Mouse (Mus musculus) hematopoietic stem cell, adult 5-6 weeks (primary cell): ENCODE measurements around the gene Blm. TPM values are rescaled to one million over a fixed set of nuclear protein-coding genes. Genes with fewer than 3 reads are reported as not detected.
A peak's percentile ranks its signal among the peaks of the same experiment; 100 is the strongest.

ENCODE experiments used
- ATAC-seq, 2 experiments: fragments of 125-278 bp in 1 of 2; replicated peaks in 1 of 2; 2 replicates each; pipeline ENCODE4 v1.8.0; 2016 to 2017; ENCODE audit warnings: inconsistent platforms in 2 of 2, mild to moderate bottlenecking in 2 of 2, moderate number of reproducible peaks in 2 of 2, low read depth in 1 of 2, moderate TSS enrichment in 1 of 2; ENCODE audit not compliant: low FRiP score in 2 of 2, poor library complexity in 2 of 2, severe bottlenecking in 2 of 2, insufficient read depth in 1 of 2, low TSS enrichment in 1 of 2
- total RNA-seq: library from RNA; stranded (forward); fragments of 172-1452, 232-1000 nt; gene quantifications from 2 replicates; pipeline ENCODE4 v1.2.3, GENCODE M21; 2017

Gene Blm
- total RNA-seq, 1 experiment from 2014 or later, result 37.3 TPM

DNA sequence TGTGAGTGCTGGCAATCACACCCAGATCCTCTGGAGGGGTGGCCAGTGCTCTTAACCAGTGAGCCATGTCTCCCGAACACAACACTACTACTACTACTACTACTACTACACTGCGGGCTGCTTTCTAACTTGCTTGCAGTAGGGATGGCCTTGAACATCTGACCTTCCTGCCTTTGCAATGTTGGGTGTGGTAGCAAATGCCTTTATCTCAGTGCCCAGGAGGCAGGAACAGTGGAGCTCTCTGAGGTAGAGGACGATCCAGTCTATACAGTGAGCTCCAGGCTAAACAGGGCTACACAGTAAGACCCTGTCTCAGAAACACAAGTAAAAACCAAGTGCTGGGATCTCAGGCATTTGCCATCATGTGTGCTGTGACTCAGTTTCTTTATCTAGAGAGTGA lies 43.8 kb downstream of the Blm start:
- no peak for ATAC-seq

DNA sequence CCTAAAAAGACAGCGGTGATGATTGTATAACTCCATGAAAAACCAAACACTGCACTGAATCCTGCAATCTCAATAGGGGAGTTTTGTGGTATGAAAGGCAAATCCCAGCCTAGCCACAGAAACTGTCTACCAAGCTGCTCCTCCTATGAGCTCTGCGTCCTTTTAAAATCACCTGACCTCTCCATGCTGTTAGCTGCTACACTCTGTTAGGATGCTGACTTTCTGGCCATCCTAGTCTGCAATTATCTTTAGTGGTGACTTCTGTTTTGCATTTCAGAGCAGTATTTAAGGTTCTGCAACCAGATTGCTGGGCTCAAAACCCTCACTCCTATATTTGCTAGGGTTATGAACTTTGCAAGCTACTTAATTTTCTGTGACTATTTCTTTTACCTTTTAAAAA lies 44.6 kb downstream of the Blm start:
- no peak for ATAC-seq

DNA sequence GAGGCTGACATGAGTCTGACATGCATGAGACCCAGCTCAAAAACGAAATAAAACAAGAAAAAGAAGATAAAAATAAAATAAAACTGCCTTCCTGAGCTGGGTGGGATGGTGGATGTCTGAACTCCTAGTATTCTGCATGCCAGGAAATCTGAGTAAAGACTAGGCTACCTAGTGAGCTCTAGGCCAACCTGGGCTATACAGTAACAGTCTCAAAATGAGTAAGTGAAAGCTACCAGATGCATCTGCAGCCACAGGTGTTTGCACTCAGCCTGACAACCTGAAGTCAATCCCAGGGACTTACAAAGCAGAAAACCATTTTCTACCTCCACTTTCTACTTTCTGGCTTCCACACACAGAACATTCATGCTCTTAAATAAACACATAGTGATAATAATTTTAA lies 45.5 kb downstream of the Blm start:
- ATAC-seq, result no peak

DNA sequence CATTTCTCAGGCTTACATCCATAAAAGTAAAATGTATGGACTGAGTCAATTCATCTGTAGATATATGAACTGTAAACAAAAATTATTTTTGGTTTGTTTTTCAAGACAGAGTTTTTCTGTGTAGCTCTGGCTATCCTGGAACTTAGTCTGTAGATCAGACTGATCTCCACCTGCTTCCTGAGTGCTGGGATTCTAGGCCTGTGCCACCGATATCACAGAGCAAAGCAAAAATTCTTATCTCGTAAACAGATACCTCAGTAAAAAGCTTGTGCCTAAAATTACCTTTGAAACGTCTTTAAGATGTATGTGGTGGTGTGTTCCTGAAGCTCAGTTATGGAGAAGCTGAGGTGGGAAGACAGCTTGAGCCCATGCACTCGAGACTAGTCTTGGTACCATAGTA lies 47.7 kb downstream of the Blm start:
- ATAC-seq, result no peak

DNA sequence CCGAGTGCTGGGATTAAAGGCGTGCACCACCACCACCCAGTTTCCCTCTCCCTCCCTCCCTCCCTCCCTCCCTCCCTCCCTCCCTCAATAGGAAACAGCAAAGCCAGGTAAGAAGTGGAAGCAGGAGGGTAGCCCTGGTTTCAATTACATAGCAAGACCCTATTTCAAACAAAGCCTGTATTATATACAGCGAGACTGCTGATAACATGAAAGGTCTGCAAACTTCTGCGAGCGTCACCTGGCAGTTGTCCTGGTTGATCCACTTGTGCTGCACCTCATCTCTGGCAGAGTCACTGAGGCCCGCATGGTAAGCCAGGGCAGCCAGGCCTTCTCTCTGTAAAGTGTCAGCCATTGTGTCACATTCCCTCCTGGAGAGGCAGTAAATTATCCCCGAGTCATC lies 54.8 kb downstream of the Blm start:
- no peak for ATAC-seq

DNA sequence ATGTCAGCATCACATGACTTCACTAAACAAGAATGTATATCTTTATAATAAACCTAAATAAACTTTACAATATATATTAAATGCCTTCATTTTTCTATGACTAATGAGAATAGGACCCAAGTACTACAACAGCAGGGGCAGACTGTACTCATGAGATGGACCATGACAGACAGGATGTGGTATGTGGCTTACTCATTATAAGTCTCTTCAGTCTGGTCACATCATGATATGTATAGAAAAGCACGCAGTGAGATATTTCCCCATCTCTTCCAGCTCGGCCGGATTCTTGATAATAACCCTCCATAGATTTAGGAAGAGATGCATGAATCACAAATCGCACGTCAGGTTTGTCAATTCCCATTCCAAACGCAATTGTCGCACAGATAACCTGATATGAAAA lies 61.1 kb downstream of the Blm start:
- ATAC-seq, result no peak

DNA sequence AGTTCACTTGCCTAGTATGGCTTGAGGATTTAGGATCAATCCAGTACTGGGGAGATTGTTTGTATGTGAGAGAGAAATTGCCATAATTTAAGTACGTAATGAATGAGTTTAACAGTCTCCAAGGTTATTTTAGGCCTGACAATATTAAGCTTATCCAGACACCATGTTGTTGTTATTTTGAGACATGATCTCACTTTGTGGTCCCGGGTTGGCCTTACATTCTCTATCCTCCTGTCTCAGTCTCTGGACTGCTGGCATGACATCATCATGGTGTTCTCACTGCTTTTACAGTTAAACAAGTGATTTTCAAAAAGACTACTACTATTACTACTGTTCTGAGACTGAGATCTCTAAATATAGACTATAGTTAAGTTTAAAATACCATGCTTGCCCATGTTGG lies 66.1 kb downstream of the Blm start:
- ATAC-seq, result no peak

DNA sequence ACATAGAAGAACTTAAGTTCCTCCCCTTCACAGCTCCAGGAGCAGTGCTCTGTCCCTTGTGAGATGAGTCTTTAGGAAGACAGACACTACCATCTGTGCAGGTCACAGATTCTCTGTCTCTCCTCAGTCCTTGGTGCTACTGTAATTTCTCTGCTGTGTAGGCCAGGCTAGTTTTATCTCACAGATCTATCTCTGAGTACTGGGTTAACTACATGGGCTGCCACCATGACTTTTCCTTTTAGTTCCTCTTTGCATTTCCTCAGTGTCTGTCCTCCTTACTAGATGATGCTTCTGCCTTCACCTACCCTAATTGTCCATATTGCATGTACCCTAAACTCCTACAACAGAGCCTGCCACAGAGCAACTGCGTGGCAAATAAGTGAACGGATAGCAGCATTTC lies 67.6 kb downstream of the Blm start:
- ATAC-seq, result no peak

DNA sequence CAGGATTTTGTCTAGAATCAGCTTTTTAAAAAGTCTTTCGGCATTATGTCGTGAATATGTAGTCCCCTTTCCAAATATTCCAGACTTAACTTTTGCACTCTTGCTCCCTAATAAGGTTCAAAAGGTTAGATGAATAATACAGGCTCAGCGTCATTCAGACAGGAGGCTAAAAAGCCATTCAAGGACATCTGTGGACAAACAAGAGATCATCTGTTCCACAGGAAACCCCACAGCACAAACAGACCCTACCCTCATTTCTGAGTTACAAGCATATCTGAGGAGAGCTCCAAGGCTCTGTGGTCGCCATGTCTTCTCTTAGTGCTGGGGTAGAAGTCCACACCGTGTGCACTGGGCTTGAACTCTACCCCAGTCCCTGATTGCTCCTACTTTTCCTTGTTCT lies 70.1 kb downstream of the Blm start:
- ATAC-seq, result no peak

DNA sequence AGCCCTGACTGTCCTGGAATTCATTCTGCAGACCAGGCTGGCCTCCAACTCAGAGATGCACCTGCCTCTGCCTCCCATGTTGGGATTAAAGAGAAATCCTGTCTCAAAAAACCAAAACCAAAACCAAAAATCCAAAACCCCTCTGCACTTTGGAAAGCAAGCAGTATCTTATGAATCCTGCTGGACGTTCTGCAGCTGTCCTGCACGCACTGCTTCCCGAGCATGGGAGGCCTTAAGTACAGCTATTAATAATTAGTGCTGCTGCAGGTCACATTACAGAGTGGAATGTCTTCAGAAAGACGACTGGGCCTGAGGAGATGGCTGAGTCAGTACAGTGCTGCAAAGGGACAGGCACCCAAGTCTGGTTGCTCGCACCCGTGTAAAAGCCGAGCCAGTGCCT lies 73.0 kb downstream of the Blm start:
- no peak for ATAC-seq

DNA sequence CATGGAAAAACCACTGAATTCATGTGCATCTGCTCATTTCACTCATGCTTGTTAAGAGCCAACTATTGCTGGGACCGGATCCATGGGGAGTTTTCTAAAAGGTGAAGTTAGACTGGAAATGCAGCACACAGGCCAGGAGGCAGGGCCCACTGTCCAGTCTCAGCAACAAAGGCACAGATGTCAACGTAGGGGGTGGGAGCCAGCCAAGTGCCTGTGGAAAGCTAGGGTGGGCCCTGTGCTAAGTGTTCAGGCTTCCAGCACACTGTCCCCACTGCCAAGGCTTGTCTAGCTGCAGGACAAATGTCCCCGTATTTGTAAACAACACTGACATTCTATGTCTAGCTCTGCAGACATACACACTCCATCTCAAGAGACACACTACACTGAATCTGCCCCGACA lies 74.0 kb downstream of the Blm start:
- ATAC-seq, result no peak

DNA sequence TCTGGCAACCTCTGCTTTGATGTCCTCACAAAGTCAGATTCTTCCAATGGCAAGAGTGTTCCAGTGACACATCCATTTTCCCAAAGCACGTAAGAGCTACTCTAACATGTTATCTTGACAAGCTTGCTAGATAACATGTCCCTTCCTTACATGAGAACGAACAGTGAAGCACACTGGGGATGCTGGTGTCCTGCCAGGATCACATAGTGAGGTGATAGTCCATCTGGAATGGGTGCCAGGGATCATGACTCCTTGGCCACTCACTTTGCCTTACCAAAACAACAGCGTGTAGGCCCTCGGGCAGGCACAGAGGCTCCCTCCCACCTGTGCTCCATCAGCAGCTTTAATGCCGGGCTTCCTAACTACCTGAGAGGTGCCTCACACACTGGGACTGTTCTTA lies 74.7 kb downstream of the Blm start:
- ATAC-seq, result no peak

DNA sequence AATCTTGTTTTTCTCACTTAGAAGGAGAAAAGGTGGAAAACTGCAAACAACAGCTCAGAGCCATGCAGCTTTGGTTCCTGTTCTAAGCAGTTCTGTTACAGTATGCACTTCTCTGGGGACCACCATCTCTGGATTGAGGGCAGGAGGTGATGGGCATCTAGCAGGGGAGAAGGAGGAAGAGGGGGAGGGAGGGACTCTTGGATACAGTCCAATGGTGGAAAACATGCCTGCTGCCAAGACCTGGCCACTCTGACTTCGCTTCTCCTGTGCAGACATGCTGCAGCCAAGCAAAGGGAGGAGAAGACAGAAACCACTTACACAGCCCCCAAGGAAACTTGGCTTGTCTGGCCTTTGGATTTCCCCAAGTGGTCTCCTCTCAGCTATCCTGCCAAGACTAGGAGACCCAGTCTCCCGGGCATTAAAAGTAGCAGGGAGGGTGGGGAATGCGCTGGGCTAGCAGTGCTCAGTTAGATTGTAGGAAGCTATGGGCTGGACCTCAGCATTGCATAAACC lies 77.0 kb downstream of the Blm start:
- 0 out of 4 replicates have a peak, but pooled peaks of 1 of the 2 experiments have one; percentile 8 for ATAC-seq

DNA sequence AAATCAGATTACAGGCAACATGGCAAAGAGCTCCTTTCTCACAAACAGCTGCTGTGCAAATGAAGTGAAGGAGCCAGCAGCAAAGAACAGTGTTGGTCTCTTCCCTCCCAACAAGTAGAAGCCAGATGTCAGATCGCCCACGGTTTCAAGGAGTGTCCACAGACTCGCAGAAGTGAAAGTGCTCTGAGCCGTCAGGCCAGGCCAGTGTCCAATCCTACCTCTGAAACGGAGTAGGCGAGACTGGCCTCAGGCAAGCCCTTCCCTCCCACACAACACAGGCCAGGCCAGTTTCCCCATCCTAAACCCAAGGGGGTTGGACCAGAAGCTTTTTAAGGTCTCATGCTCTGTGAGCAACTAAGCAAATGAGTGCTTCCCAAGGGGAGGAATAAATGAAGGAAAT lies 77.7 kb downstream of the Blm start:
- no peak for ATAC-seq

DNA sequence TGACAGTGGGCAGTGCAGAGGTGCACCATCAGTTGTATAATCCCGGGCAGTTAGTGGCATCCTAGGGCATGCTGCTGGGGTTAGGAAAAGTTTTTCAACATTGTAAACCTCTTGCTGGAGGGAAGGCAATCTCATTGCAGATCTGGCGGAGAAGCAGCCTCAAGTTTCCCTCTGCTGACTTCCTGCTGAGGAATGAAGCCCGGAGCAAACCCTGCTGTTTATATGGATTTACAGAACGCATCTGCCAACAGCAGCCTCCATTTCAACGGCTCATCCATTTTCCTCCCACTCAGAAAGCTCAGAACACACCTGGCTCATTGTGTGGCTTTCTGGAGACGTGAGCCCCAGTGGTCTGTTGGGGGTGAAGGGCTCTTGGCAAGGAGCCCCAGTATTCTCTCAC lies 78.6 kb downstream of the Blm start:
- ATAC-seq, result no peak

DNA sequence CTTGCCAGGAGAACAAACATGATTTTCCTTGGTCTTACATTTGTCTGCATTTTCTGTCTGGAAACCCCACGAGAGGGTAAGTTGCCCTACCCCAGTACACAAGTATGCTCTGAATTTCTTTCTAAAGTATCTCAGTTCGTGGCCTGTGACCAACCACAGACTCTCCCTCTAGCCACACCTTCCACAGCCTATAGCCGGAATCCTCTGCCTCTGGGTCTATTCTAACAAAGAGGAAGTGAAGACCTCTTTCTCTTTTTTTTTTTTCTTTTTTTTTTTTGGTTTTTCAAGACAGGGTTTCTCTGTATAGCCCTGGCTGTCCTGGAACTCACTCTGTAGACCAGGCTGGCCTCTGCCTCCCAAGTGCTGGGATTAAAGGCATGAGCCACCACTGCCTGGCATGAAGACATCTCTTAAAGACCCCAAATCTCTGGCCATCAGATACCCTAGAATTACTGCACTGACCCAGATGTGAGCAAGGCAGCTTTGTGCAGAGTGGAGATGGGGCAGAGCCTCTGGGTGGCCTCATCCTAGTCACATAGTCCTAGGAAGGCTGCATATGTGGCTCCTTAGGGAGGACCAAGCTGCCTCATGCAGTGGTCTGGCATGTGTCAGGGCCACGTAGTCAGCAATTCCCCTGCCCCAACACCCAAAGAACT lies 79.3 kb downstream of the Blm start:
- ATAC-seq, result peak; percentile 71 to 76

DNA sequence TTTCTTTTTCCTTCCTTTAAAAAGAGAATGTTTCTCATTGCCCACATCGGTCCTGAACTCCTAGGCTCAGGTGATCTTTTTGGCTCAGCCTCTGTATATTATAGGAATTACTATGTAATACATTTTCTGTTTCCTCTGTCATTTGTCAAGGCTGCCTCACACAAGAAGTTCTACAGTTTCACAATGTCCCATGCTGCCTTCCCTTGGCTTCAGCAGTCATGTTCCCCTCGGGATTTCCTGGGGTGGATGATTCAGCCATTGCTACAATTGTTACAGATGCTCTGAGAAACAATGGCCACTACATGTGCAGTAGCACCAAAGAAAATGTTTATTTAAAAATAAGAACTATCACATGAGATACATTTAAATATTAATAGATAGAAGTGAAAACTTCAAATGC lies 80.1 kb downstream of the Blm start:
- ATAC-seq, result peak in 1 of 2 experiments; percentile 34; a peak in 1 of 4 replicates

DNA sequence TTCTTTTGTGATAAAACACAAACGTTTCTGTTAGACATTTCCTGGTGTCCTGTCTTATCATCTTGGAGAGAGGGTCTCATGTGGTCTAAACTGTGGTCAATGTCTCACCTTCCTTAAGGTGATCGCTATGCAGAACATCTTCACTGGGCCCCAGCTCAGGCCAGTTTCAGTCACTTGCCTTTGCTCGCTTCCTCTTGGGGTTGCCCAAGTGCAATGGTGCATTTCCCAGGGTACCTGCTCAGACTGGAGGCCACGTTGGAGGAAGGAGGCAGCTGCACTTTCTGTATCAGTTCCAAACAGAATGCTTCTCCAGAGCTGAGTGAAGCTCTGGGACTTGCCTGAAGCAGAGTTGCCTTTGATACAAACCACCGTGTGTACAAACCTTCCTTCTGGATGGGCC lies 80.9 kb downstream of the Blm start:
- no peak for ATAC-seq

DNA sequence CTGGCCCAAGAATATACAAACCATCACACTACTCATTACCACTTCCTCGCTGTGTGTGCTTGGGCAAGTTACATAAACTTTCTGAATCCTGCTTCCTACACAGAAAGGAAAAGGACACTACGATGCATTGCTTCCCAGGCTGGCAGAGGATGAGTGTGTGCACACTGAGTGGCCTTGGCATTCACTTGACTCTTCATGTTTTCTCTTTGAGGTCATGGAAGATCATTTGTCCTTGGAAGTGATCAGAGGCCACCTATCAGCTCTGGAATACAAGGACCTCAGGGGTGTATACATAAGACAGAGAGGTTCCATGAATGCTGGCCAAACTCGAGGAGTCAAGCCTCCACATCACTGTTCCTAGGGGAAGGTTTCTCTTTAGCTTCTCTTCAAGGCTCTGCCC lies 81.8 kb downstream of the Blm start:
- no peak for ATAC-seq
